Mouse (Mus musculus): Measurements from ENCODE around the gene Sfi1.
"Not testable (repeated sequence)": the region's sequence is repeated elsewhere in the genome, so short reads cannot be mapped to it uniquely, and the experiment has no call there.

DNA sequence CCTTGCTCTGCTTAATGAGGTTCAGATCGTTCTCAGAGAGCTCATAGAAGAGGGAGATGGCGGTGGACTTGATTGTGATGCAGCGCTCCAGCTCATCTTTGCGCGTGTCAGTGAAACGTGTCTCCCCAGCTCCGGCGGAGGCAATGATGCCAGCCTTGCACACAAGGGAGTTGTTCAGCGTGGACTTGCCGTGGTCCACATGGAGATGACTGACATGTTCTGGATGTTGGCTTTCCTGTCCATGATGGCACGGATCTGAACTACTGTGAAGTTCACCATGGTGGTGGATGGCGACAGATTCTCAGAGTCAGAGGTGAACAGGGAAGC, 42.6 kb downstream of the Sfi1 start:
- TF ChIP-seq E2F4 (IDR thresholded peaks at IDR 0.05; ENCODE audit: insufficient replicate concordance, low read depth, low read length); EP300 (IDR thresholded peaks at IDR 0.05; ENCODE audit: low read length): not testable (repeated sequence)
